Mouse (Mus musculus) forebrain, embryonic 12.5 days (tissue): ENCODE measurements around the gene Impg2. TPM values are rescaled to one million over a fixed set of nuclear protein-coding genes. Genes with fewer than 3 reads are reported as not detected.

Source experiments
- ATAC-seq: fragments of 200-750 bp; cut with Nextera tagmentation; 2 replicates; pipeline ENCODE4 v1.8.0; 2017; ENCODE audit warnings: moderate TSS enrichment; ENCODE audit not compliant: low FRiP score
- H3K27ac ChIP-seq: fragments of 300-500 bp; sonication (generic); 2 replicates; pipeline ENCODE4 v1.5.1; 2016; ENCODE audit warnings: mild to moderate bottlenecking
- H3K27me3 ChIP-seq: fragments of 300-500 bp; sonication (generic); 2 replicates; pipeline ENCODE4 v1.6.1; 2016; ENCODE audit warnings: mild to moderate bottlenecking
- H3K36me3 ChIP-seq: fragments of 300-500 bp; sonication (generic); replicated peaks from 2 replicates; pipeline ENCODE4 v1.6.1; 2016; ENCODE audit warnings: mild to moderate bottlenecking
- H3K4me1 ChIP-seq: fragments of 300-500 bp; sonication (generic); 2 replicates; pipeline ENCODE4 v1.6.1; 2016
- H3K4me2 ChIP-seq: fragments of 300-500 bp; sonication (generic); 2 replicates; pipeline ENCODE4 v1.6.1; 2016; ENCODE audit warnings: mild to moderate bottlenecking, moderate library complexity
- H3K4me3 ChIP-seq: fragments of 300-500 bp; sonication (generic); replicated peaks from 2 replicates; pipeline ENCODE4 v1.5.1; 2016; ENCODE audit warnings: mild to moderate bottlenecking
- H3K9ac ChIP-seq: fragments of 300-500 bp; sonication (generic); 2 replicates; pipeline ENCODE4 v1.6.1; 2016; ENCODE audit warnings: mild to moderate bottlenecking
- H3K9me3 ChIP-seq: fragments of 300-500 bp; sonication (generic); 2 replicates; pipeline ENCODE4 v1.6.1; 2016
- WGBS: fragments of 180-500 bp; shearing (Covaris S2); methylation state at CpG from one replicate; pipeline ENCODE4 v1.1.7; 2016; 5-methylcytosine and 5-hydroxymethylcytosine counted together
- polyA plus RNA-seq: library from polyadenylated mRNA; unstranded; fragments of >200 nt; fragmentation: Nextera tagmentation; extraction: Ambion mirVana; gene quantifications from 2 replicates; pipeline ENCODE4 v1.2.1, GENCODE M21; 2016

The Impg2 gene
- polyA plus RNA-seq, 1 experiment from 2014 or later: 0.22 TPM

DNA sequence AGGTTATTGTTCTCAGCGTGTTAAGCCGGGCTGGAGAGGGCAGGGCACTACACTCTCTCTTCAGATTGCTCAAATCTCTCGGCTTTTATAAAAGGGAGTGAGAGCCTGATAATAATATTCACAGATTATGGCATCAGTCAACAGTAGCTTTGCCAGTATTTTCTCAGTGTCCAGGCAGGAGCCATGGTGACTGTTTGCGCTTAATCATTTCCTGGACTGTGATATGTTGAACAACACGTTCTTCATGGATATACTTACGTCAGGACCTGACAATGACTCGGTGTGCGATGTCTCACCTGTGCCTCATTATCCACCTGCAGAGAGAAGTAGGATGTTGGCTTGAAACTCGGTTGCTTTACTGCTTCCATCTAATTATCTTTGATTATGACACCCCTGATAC, 74.9 kb downstream of the Impg2 start:
- no peak overlapping the region for H3K27ac ChIP-seq
- no peaks in the 10 kb centered on the region for H3K9me3 ChIP-seq
- no peak overlapping the region for H3K9ac ChIP-seq
- H3K27me3 ChIP-seq: no peaks in the 10 kb centered on the region
- H3K36me3 ChIP-seq: no peaks in the 10 kb centered on the region
- H3K4me3 ChIP-seq: no peak overlapping the region
- 87% methylated on average over 9 of the region's 9 CpGs for WGBS
- H3K4me2 ChIP-seq: no peak overlapping the region
- ATAC-seq: no peak
- H3K4me1 ChIP-seq: no peaks in the 10 kb centered on the region

DNA sequence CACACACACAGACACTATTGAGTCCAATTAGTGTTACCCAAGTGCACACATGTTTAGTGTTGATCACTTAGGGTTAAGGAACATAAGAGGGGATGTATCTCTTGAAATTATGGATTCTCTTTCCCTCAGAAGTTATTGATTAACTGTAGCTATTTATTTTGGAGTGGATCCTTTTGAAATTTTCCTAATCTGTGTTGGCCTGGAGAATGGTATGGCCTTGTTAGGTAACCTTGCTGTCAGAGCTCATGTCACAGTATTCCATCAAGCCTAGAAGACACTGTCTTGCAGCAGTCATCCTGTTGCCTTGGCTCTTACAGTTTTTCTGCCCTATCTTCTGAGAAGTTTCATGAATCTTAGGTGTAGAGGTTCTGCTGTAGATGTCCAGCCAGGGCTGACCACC, 75.6 kb downstream of the Impg2 start:
- Histone ChIP-seq H3K4me3 (no peak overlapping the region), H3K4me1 (no peaks in the 10 kb centered on the region), H3K9ac (no peak overlapping the region), H3K9me3 (no peaks in the 10 kb centered on the region), H3K4me2 (no peak overlapping the region), H3K36me3 (no peaks in the 10 kb centered on the region), H3K27ac (no peak overlapping the region), H3K27me3 (no peaks in the 10 kb centered on the region)
- no peak for ATAC-seq

- no peak for ATAC-seq
- Histone ChIP-seq H3K9me3 (no peaks in the 10 kb centered on the region), H3K9ac (no peak overlapping the region), H3K4me2 (no peak overlapping the region), H3K36me3 (no peaks in the 10 kb centered on the region), H3K27ac (no peak overlapping the region), H3K4me1 (no peaks in the 10 kb centered on the region), H3K4me3 (no peak overlapping the region), H3K27me3 (no peaks in the 10 kb centered on the region)
- WGBS: 88% methylated on average over 4 of the region's 4 CpGs
These were observed 77.2 kb downstream of the Impg2 start for GRCm38 (mm10) chr16:56281336-56281735.

DNA sequence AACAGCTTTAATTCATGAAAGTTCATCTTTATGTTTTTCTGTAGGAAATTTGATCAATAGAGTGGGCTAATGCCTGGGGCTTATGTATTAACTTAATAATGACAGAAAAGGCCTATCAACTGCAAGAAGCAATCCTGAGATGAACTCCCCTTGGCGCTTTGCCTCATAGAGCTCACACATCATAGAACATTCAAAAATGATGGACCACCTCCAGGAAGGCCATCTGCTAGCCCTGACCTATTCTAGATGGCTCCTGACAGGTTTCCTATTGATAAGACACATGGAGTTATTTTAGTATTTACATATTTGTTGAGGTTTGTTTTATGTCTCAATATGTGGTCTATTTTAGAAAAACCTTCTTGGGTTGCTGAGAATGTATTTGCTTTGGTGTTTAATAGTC, 79.2 kb downstream of the Impg2 start:
- no peak overlapping the region for H3K4me2 ChIP-seq
- H3K9ac ChIP-seq: no peak overlapping the region
- H3K36me3 ChIP-seq: no peaks in the 10 kb centered on the region
- H3K4me3 ChIP-seq: no peak overlapping the region
- no peak for ATAC-seq
- H3K9me3 ChIP-seq: no peaks in the 10 kb centered on the region
- H3K27ac ChIP-seq: no peak overlapping the region
- no peaks in the 10 kb centered on the region for H3K4me1 ChIP-seq
- no peaks in the 10 kb centered on the region for H3K27me3 ChIP-seq
- 94% methylated on average over 1 of the region's 1 CpGs for WGBS

DNA sequence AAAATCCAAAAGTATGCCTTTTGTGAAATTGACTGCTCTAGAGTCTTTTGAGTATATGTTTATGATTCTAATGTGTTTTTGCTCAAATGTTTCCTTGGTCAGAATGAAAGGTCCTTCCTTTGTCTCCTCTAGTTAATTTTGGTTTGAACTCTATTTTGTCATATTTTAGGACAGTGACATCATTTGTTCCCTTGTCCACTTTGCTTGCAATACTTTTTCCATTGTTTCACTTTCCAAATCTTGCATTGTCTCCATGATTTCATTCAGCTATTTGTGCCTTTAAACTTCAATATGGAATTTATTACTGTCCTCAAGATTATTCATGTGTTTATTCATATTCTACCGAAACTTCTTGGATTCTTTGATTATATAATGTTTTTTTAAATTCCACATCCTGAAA, 79.8 kb downstream of the Impg2 start:
- no peak for ATAC-seq
- Histone ChIP-seq H3K4me2 (no peak overlapping the region), H3K27ac (no peak overlapping the region), H3K27me3 (no peaks in the 10 kb centered on the region), H3K9me3 (no peaks in the 10 kb centered on the region), H3K9ac (no peak overlapping the region), H3K4me1 (no peaks in the 10 kb centered on the region), H3K36me3 (no peaks in the 10 kb centered on the region), H3K4me3 (no peak overlapping the region)
- WGBS: 91% methylated on average over 1 of the region's 1 CpGs

- no peaks in the 10 kb centered on the region for H3K9me3 ChIP-seq
- no peak overlapping the region for H3K27ac ChIP-seq
- H3K4me1 ChIP-seq: no peaks in the 10 kb centered on the region
- no peak for ATAC-seq
- no peak overlapping the region for H3K4me2 ChIP-seq
- no peak overlapping the region for H3K9ac ChIP-seq
- no peaks in the 10 kb centered on the region for H3K27me3 ChIP-seq
- WGBS: 85% methylated on average over 5 of the region's 5 CpGs
- no peak overlapping the region for H3K4me3 ChIP-seq
- H3K36me3 ChIP-seq: no peaks in the 10 kb centered on the region
These were observed 82.0 kb downstream of the Impg2 start for GRCm38 (mm10) chr16:56286076-56286475.

GRCm38 (mm10) chr16:56286977-56287376, 82.9 kb downstream of the Impg2 start:
- WGBS: 95% methylated on average over 2 of the region's 2 CpGs
- no peak for ATAC-seq
- Histone ChIP-seq H3K9ac (no peak overlapping the region), H3K4me2 (no peak overlapping the region), H3K4me3 (no peak overlapping the region), H3K36me3 (no peaks in the 10 kb centered on the region), H3K27ac (no peak overlapping the region), H3K9me3 (no peaks in the 10 kb centered on the region), H3K27me3 (no peaks in the 10 kb centered on the region), H3K4me1 (no peaks in the 10 kb centered on the region)

DNA sequence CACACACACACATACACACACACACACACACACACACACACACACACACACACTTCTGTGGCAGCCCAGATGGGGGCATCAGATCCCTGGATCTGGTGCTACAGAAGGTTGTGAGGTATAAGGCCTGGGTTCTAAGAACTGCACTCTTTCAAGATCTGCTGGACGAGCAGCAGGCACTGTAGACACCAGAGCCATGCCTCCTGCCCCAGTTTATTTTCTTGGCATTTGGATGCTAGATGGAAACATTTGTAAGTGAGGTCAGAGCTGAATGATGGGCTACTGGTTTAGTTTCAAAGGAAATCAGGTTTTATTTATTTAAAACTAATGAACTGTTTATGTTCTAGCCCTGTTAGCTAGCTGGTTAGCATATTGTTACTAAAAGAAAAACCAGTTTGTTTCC, 90.8 kb downstream of the Impg2 start:
- ATAC-seq: no peak
- H3K27me3 ChIP-seq: no peaks in the 10 kb centered on the region
- no peaks in the 10 kb centered on the region for H3K4me1 ChIP-seq
- H3K36me3 ChIP-seq: no peaks in the 10 kb centered on the region
- WGBS: 68% methylated on average over 1 of the region's 1 CpGs
- no peak overlapping the region for H3K27ac ChIP-seq
- H3K9me3 ChIP-seq: no peaks in the 10 kb centered on the region
- no peak overlapping the region for H3K9ac ChIP-seq
- no peak overlapping the region for H3K4me3 ChIP-seq
- H3K4me2 ChIP-seq: no peak overlapping the region

GRCm38 (mm10) chr16:56295888-56296648, 92.0 kb downstream of the Impg2 start:
- Histone ChIP-seq H3K4me2 (no peak overlapping the region), H3K9ac (no peak overlapping the region), H3K4me1 (no peaks in the 10 kb centered on the region), H3K27ac (no peak overlapping the region), H3K9me3 (no peaks in the 10 kb centered on the region), H3K36me3 (no peaks in the 10 kb centered on the region), H3K27me3 (no peaks in the 10 kb centered on the region), H3K4me3 (no peak overlapping the region)
- WGBS: 80% methylated on average over 3 of the region's 3 CpGs
- 0 out of 2 replicates have a peak, but pooled peaks have one; percentile 49 for ATAC-seq

DNA sequence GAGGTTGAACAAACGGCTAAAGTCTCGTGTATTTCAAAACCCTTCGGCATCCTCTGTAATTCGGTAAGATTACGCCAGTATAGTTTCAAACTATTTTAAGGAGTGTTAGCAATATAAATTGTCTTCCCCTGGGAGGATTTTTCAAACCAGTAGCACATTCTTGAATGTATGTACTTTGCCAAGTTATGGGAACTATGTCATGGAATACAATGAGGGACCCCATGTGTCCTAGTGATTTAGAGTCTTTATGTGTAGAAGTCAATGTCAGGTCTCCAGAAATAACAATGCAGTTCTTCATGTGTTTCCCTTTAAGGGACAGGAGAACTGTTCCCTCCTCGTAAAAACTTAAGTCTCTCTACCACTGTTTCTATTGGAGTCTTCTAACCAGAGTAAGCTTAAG, 94.1 kb downstream of the Impg2 start:
- Histone ChIP-seq H3K27me3 (no peaks in the 10 kb centered on the region), H3K27ac (no peak overlapping the region), H3K9me3 (no peaks in the 10 kb centered on the region), H3K9ac (no peak overlapping the region), H3K4me2 (no peak overlapping the region), H3K4me1 (no peaks in the 10 kb centered on the region), H3K36me3 (no peaks in the 10 kb centered on the region), H3K4me3 (no peak overlapping the region)
- ATAC-seq: no peak
- 91% methylated on average over 6 of the region's 6 CpGs for WGBS

DNA sequence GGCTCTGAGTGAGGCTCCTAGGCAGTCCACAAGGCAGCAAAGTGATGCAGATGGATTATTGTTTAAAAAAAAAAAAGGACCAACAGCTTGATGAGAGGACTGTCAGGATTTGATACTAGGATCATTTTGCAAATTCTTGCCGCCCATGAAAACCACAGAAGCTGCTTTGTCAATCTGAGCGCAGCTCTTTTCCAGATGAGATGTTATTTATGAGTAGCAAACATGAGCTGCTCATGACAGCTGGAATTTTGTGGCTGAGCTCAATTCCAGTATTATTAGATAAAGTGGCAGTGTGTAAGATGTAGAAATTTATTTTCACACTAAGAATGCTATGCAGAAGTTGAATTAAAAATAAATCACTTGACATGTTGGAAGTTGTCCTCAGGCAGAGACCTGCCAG, 94.7 kb downstream of the Impg2 start:
- H3K9ac ChIP-seq: no peak overlapping the region
- no peaks in the 10 kb centered on the region for H3K36me3 ChIP-seq
- no peaks in the 10 kb centered on the region for H3K9me3 ChIP-seq
- H3K4me2 ChIP-seq: no peak overlapping the region
- no peaks in the 10 kb centered on the region for H3K4me1 ChIP-seq
- ATAC-seq: no peak
- no peak overlapping the region for H3K4me3 ChIP-seq
- no peaks in the 10 kb centered on the region for H3K27me3 ChIP-seq
- H3K27ac ChIP-seq: no peak overlapping the region
- 78% methylated on average over 2 of the region's 2 CpGs for WGBS

GRCm38 (mm10) chr16:56302996-56303395, 98.9 kb downstream of the Impg2 start:
- H3K9me3 ChIP-seq: no peaks in the 10 kb centered on the region
- H3K27ac ChIP-seq: no peak overlapping the region
- H3K27me3 ChIP-seq: no peaks in the 10 kb centered on the region
- H3K9ac ChIP-seq: no peak overlapping the region
- no peaks in the 10 kb centered on the region for H3K36me3 ChIP-seq
- H3K4me3 ChIP-seq: no peak overlapping the region
- no peaks in the 10 kb centered on the region for H3K4me1 ChIP-seq
- no peak for ATAC-seq
- WGBS: 84% methylated on average over 4 of the region's 4 CpGs
- no peak overlapping the region for H3K4me2 ChIP-seq

GRCm38 (mm10) chr16:56304167-56304566, 100.1 kb downstream of the Impg2 start:
- WGBS: 84% methylated on average over 4 of the region's 4 CpGs
- no peak overlapping the region for H3K9ac ChIP-seq
- H3K36me3 ChIP-seq: no peaks in the 10 kb centered on the region

More at GRCm38 (mm10) chr16:56304167-56304566, 100.1 kb downstream of the Impg2 start:
- no peak overlapping the region for H3K4me2 ChIP-seq
- no peak for ATAC-seq
- no peaks in the 10 kb centered on the region for H3K4me1 ChIP-seq
- H3K9me3 ChIP-seq: no peaks in the 10 kb centered on the region
- no peak overlapping the region for H3K27ac ChIP-seq
- no peak overlapping the region for H3K4me3 ChIP-seq
- H3K27me3 ChIP-seq: no peaks in the 10 kb centered on the region
